Mouse (Mus musculus) C2C12 (cell line): ENCODE results near the gene Tceal8.

Experiments
- CTCF ChIP-seq: IDR thresholded peaks from one replicate; pipeline ENCODE4 v1.5.1; 2011; ENCODE audit not compliant: control insufficient read depth, insufficient read depth, insufficient read length
- USF1 ChIP-seq: IDR thresholded peaks from one replicate; pipeline ENCODE4 v1.6.1; 2011; ENCODE audit warnings: low read depth, mild to moderate bottlenecking, control low read depth, moderate library complexity

DNA sequence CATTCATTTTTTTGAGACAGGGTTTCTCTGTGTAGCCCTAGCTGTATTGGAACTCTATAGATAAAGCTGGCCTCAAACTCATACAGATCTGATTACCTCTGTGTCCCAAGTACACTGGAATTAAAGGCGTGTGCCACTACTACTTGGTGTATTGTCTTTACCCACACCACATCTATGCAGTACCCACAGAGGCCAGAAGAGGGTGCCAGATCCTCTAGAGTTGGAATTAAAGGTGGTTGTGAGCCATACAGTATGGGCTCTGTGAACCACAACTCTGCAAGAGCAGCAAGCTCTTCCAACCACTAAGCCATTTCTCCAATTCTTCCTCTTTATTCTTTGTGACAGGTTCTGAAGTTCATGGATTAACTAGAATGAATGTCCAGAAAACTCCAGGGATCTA lies 24.7 kb upstream of the Tceal8 start:
- TF ChIP-seq CTCF (no peak), USF1 (no peak)
